In the genomic region with DNA sequence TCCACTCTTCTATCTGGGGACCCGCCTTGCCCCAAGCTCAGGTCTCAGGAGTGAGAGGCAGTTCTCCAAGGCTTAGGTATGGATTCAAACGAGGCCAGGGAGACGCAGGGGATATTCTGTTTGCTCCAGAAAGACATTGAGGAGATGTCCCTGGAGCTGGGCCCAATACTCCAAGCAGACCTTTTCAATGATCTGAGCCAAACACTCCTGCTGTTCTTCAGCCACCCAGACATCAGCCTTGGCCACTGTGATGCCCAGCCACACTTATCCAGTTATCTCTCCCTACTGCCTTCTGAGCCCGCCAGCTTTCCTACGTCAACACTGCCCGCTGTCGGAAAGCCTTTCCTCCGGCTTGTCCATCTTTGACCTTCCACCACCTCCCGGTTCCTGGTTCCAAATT, we compare ENCODE assay signal across 13 mouse cellular contexts.
"Had no signal": no experiment of that assay in that cellular context is flagged by ENCODE, and none has a peak within 500 bp of the region (broad histone marks: within the 10 kb centered on the region; RNA-seq: fewer than 3 reads in every experiment).

No protein-coding gene starts in this region.

- DNase-seq: lung, adult 2 months; lung, postnatal 14 days; lung, postnatal 36 days; right cerebral cortex, postnatal 14 days; thymus, adult 2 months; thymus, postnatal 25 days; thymus, postnatal 4 days had no signal

- H3K4me1 ChIP-seq: midbrain, embryonic 15.5 days; stomach, embryonic 15.5 days had no signal

- H3K27me3 ChIP-seq: lung, embryonic 15.5 days; megakaryocyte, embryonic 14.5 days; midbrain, embryonic 13.5 days; midbrain, embryonic 15.5 days; neural tube, embryonic 12.5 days; stomach, embryonic 15.5 days had no signal

- H3K36me3 ChIP-seq: lung, embryonic 15.5 days; stomach, embryonic 15.5 days had no signal

- H3K9me3 ChIP-seq: lung, embryonic 15.5 days; megakaryocyte, embryonic 14.5 days; midbrain, embryonic 13.5 days; midbrain, embryonic 15.5 days; neural tube, embryonic 12.5 days; stomach, embryonic 15.5 days had no signal

- H3K4me3 ChIP-seq: lung, embryonic 15.5 days; megakaryocyte, embryonic 14.5 days; midbrain, embryonic 13.5 days; midbrain, embryonic 15.5 days; neural tube, embryonic 12.5 days; stomach, embryonic 15.5 days had no signal
